Mouse (Mus musculus): ENCODE results near the gene Zfp735. TPM values are rescaled to one million over a fixed set of nuclear protein-coding genes. Genes with fewer than 3 reads are reported as not detected.

Zfp735 gene
- total RNA-seq (2012; rRNA removed) (not detected in 2 replicates), polyA plus RNA-seq (2012; ENCODE audit: insufficient read depth in 1 of 2, insufficient read length in 2 of 2, low read depth in 1 of 2, low replicate concordance in 2 of 2, missing spikeins in 1 of 2) (not detected)

- H3K79me2 ChIP-seq (ENCODE audit: control insufficient read depth, insufficient read depth, low read length, poor library complexity), result no peaks in the 10 kb centered on the region
- no peak within 1 kb of the TSS for H3K9ac ChIP-seq (ENCODE audit: control insufficient read depth, low read depth, low read length, poor library complexity, severe bottlenecking)
- no peak within 1 kb of the TSS for H3K27ac ChIP-seq (ENCODE audit: control insufficient read depth, low read depth, low read length)
- no peak for DNase-seq (ENCODE audit: low read depth, low spot score)
- H3K9me3 ChIP-seq (replicated peaks; ENCODE audit: insufficient read depth, low read length), result no peaks in the 10 kb centered on the region
- TF ChIP-seq CHD2 (IDR thresholded peaks at IDR 0.05; ENCODE audit: low read length), result no peak
- no peak for TF ChIP-seq POLR2A (IDR thresholded peaks at IDR 0.05; ENCODE audit: control insufficient read depth in 1 of 2, insufficient read depth in 1 of 2, low read depth in 1 of 2, low read length in 2 of 2, poor library complexity in 1 of 2)
- TF ChIP-seq E2F4 (IDR thresholded peaks at IDR 0.05; ENCODE audit: borderline replicate concordance, low read depth, low read length), result no peak
- TF ChIP-seq ZNF384 (IDR thresholded peaks at IDR 0.05; ENCODE audit: low read depth, low read length), result no peak
- no peak for TF ChIP-seq ZC3H11A (IDR thresholded peaks at IDR 0.05; ENCODE audit: low read depth, low read length)
- no peak for TF ChIP-seq JUND (IDR thresholded peaks at IDR 0.05; ENCODE audit: low read depth, low read length)
- no peak for TF ChIP-seq MYC (IDR thresholded peaks at IDR 0.05; ENCODE audit: low read depth, low read length)
- TF ChIP-seq RAD21 (IDR thresholded peaks at IDR 0.05; ENCODE audit: low read depth, low read length), result no peak
- TF ChIP-seq SMC3 (IDR thresholded peaks at IDR 0.05; ENCODE audit: low read depth, low read length), result no peak
- TF ChIP-seq BHLHE40 (IDR thresholded peaks at IDR 0.05; ENCODE audit: borderline replicate concordance, low read depth, low read length), result no peak
- TF ChIP-seq MXI1 (IDR thresholded peaks at IDR 0.05; ENCODE audit: low read depth, low read length), result no peak
- TF ChIP-seq ZKSCAN1 (IDR thresholded peaks at IDR 0.05; ENCODE audit: low read depth, low read length), result no peak
- TF ChIP-seq GABPA (IDR thresholded peaks at IDR 0.05; ENCODE audit: low read depth, low read length), result no peak
- no peak for TF ChIP-seq ETS1 (IDR thresholded peaks at IDR 0.05; ENCODE audit: low read depth, low read length)
- no peak for TF ChIP-seq POLR2AphosphoS5 (IDR thresholded peaks at IDR 0.05; ENCODE audit: borderline replicate concordance, low read depth, low read length)
- no peak for TF ChIP-seq CHD1 (IDR thresholded peaks at IDR 0.05; ENCODE audit: low read depth, low read length)
- TF ChIP-seq RCOR1 (IDR thresholded peaks at IDR 0.05; ENCODE audit: low read depth, low read length), result no peak
- H3K4me1 ChIP-seq (ENCODE audit: control insufficient read depth in 1 of 2, insufficient read depth in 2 of 2, low read length in 2 of 2), result no peaks in the 10 kb centered on the region
- H3K27me3 ChIP-seq (ENCODE audit: control insufficient read depth in 1 of 2, insufficient read depth in 2 of 2, low read length in 2 of 2), result no peaks in the 10 kb centered on the region
- no peak within 1 kb of the TSS for H3K4me3 ChIP-seq (ENCODE audit: control insufficient read depth in 1 of 2, insufficient read depth in 1 of 2, low read depth in 2 of 2, low read length in 2 of 2)
- H3K36me3 ChIP-seq (ENCODE audit: control insufficient read depth in 1 of 2, insufficient read depth in 2 of 2, low read length in 2 of 2), result no peaks in the 10 kb centered on the region
These were observed at the start of gene Zfp735 for GRCm38 (mm10) chr11:73688478-73688877. Gene Zfp735 (plus strand): TSS chr11:73688778.

GRCm38 (mm10) chr11:73759115-73759514 is 70.5 kb downstream of the Zfp735 start:
- H3K9ac ChIP-seq (ENCODE audit: control insufficient read depth, low read depth, low read length, poor library complexity, severe bottlenecking), result no peak overlapping the region
- no peaks in the 10 kb centered on the region for H3K9me3 ChIP-seq (replicated peaks; ENCODE audit: insufficient read depth, low read length)
- TF ChIP-seq TAL1 (IDR thresholded peaks at IDR 0.05; ENCODE audit: low read length) (no peak), SMC3 (IDR thresholded peaks at IDR 0.05; ENCODE audit: low read depth, low read length) (no peak), NRF1 (IDR thresholded peaks at IDR 0.05; ENCODE audit: insufficient read depth, low read depth, low read length, poor library complexity, severe bottlenecking) (no peak), JUND (IDR thresholded peaks at IDR 0.05; ENCODE audit: low read depth, low read length) (no peak), POLR2AphosphoS5 (IDR thresholded peaks at IDR 0.05; ENCODE audit: borderline replicate concordance, low read depth, low read length) (no peak), CHD2 (IDR thresholded peaks at IDR 0.05; ENCODE audit: low read length) (no peak), USF2 (IDR thresholded peaks at IDR 0.05; ENCODE audit: borderline replicate concordance in 1 of 2, insufficient read depth in 1 of 2, low read depth in 1 of 2, low read length in 2 of 2) (no peak), GABPA (IDR thresholded peaks at IDR 0.05; ENCODE audit: low read depth, low read length) (no peak), GATA1 (IDR thresholded peaks at IDR 0.05; ENCODE audit: low read depth, low read length) (no peak), ZKSCAN1 (IDR thresholded peaks at IDR 0.05; ENCODE audit: low read depth, low read length) (no peak), ELF1 (IDR thresholded peaks at IDR 0.05; ENCODE audit: low read depth, low read length) (no peak)
- DNase-seq (ENCODE audit: low read depth, low spot score), result no peak
- no peak overlapping the region for H3K27ac ChIP-seq (ENCODE audit: control insufficient read depth, low read depth, low read length)
- H3K27me3 ChIP-seq (ENCODE audit: control insufficient read depth in 1 of 2, insufficient read depth in 2 of 2, low read length in 2 of 2), result no peaks in the 10 kb centered on the region; a peak in 1 of 4 replicates
- H3K36me3 ChIP-seq (ENCODE audit: control insufficient read depth in 1 of 2, insufficient read depth in 2 of 2, low read length in 2 of 2), result no peaks in the 10 kb centered on the region
- no peaks in the 10 kb centered on the region for H3K4me1 ChIP-seq (ENCODE audit: control insufficient read depth in 1 of 2, insufficient read depth in 2 of 2, low read length in 2 of 2)
- no peaks in the 10 kb centered on the region for H3K79me2 ChIP-seq (ENCODE audit: control insufficient read depth, insufficient read depth, low read length, poor library complexity)
- H3K4me3 ChIP-seq (ENCODE audit: control insufficient read depth in 1 of 2, insufficient read depth in 1 of 2, low read depth in 2 of 2, low read length in 2 of 2), result no peak overlapping the region

Measured in MEL (cell line).